Mouse (Mus musculus) kidney, adult 2 months (tissue): ENCODE results near the gene Slc45a3.

Source experiments
- CTCF ChIP-seq: fragments of 200-500 bp; conservative IDR thresholded peaks from 2 replicates; pipeline ENCODE4 v1.5.1; 2011; ENCODE audit warnings: low read depth, mild to moderate bottlenecking, control low read depth, low read length, moderate library complexity, mixed read lengths; ENCODE audit not compliant: insufficient read depth, insufficient read length
- POLR2A ChIP-seq: fragments of 200-500 bp; IDR thresholded peaks from one replicate; pipeline ENCODE4 v1.6.1; 2011; ENCODE audit warnings: low read depth, low read length, control low read depth

DNA sequence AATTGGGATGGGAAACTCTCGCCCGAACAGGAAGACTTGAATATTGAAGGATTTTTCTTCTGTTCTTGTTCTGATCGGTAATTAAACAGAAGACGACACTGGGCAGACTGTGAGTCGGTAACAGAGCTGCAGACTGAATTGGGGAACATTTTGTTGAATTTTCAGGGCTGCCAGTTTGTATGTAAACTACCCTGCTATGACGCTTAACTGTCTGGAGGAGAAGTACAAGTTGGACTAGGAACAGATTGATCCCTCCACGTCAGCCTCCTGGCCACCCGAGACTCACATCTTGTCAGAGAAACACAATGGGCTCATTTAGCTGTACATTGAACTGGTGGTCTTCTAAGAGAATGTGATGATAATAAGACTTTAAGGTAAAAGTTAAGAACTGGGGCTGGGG is 50.1 kb downstream of the Slc45a3 start:
- TF ChIP-seq CTCF: no peak
- TF ChIP-seq POLR2A: no peak
